In genomic region chr5:90067817-90068216, GRCm38 (mm10) we compare ENCODE assay signal across 19 mouse cellular contexts.
A peak's percentile ranks its signal among the peaks of the same experiment; 100 is the strongest.
DNase-seq lines count a peak whose midpoint lies in the region; ATAC-seq and TF ChIP-seq lines count a peak whose summit lies in the region.
"Had no signal": no experiment of that assay in that cellular context is flagged by ENCODE, and none has a peak within 500 bp of the region (broad histone marks: within the 10 kb centered on the region; RNA-seq: fewer than 3 reads in every experiment).

No protein-coding gene starts in this region.

- no peak overlapping the region for H3K4me2 ChIP-seq in forebrain, embryonic 12.5 days
- H3K4me2 ChIP-seq in kidney, postnatal 0 days (ENCODE audit: low read length) = no peak overlapping the region
- no peak overlapping the region for H3K4me2 ChIP-seq in lung, embryonic 16.5 days (ENCODE audit: low read depth, low read length)
- H3K4me2 ChIP-seq: heart, embryonic 11.5 days; heart, embryonic 15.5 days had no signal

- 63% methylated on average over 7 of the region's 7 CpGs for WGBS in forebrain, embryonic 12.5 days
- WGBS in forebrain, embryonic 10.5 days = 87% methylated on average over 7 of the region's 7 CpGs
- WGBS in kidney, postnatal 0 days = 65% methylated on average over 7 of the region's 7 CpGs
- 40% methylated on average over 7 of the region's 7 CpGs for WGBS in lung, embryonic 16.5 days

- no peaks in the 10 kb centered on the region for H3K9me3 ChIP-seq in forebrain, embryonic 12.5 days
- H3K9me3 ChIP-seq in forebrain, embryonic 10.5 days = no peaks in the 10 kb centered on the region
- H3K9me3 ChIP-seq in kidney, postnatal 0 days (replicated peaks; ENCODE audit: low read length) = no peaks in the 10 kb centered on the region
- no peaks in the 10 kb centered on the region for H3K9me3 ChIP-seq in lung, embryonic 16.5 days (ENCODE audit: control insufficient read depth, low read length)
- H3K9me3 ChIP-seq: embryonic facial prominence, embryonic 10.5 days; heart, embryonic 15.5 days; hindbrain, embryonic 10.5 days had no signal

- no peak for DNase-seq in forebrain, embryonic 10.5 days (ENCODE audit: extremely low spot score, low spot score)
- peak; percentile 3 for DNase-seq in kidney, postnatal 0 days (ENCODE audit: low spot score)
- DNase-seq in kidney, adult 9 months = no peak
- DNase-seq in lung, adult 18-20 months = no peak
- peak; percentile 92 for DNase-seq in brain, embryonic 14.5 days (ENCODE audit: low read depth)
- DNase-seq: adrenal gland, postnatal 10 days; cerebellum, adult 2 months; gastrocnemius, postnatal 14 days; heart, adult 2 months; heart, postnatal 14 days had no signal

- no peak for TF ChIP-seq CTCF in kidney, postnatal 0 days (IDR thresholded peaks at IDR 0.05; ENCODE audit: low read depth)
- no peak for TF ChIP-seq CTCF in brain, embryonic 14.5 days (IDR thresholded peaks at IDR 0.05; ENCODE audit: borderline replicate concordance, extremely low read depth, insufficient read depth, insufficient read length)

- no peaks in the 10 kb centered on the region for H3K4me1 ChIP-seq in forebrain, embryonic 12.5 days
- no peaks in the 10 kb centered on the region for H3K4me1 ChIP-seq in forebrain, embryonic 10.5 days
- no peaks in the 10 kb centered on the region for H3K4me1 ChIP-seq in kidney, postnatal 0 days (replicated peaks; ENCODE audit: insufficient read depth, low read length)
- peaks cover 6% of the 10 kb centered on the region; the same call in 1 of the 2 replicates for H3K4me1 ChIP-seq in lung, embryonic 16.5 days (replicated peaks; ENCODE audit: control insufficient read depth, insufficient read depth, low read length)
- H3K4me1 ChIP-seq: embryonic facial prominence, embryonic 10.5 days; hindbrain, embryonic 10.5 days had no signal

- no peak overlapping the region for H3K27ac ChIP-seq in forebrain, embryonic 12.5 days
- H3K27ac ChIP-seq in forebrain, embryonic 10.5 days = no peak overlapping the region
- H3K27ac ChIP-seq in kidney, postnatal 0 days = no peak overlapping the region
- no peak overlapping the region for H3K27ac ChIP-seq in lung, embryonic 16.5 days (ENCODE audit: low read length)
- H3K27ac ChIP-seq: embryonic facial prominence, embryonic 10.5 days; heart, adult 2 months; heart, embryonic 15.5 days; hindbrain, embryonic 10.5 days had no signal

- ATAC-seq in forebrain, embryonic 12.5 days (ENCODE audit: low FRiP score) = peak; percentile 54; the same call in 1 of the 2 replicates
- ATAC-seq in kidney, postnatal 0 days (replicated peaks; ENCODE audit: low FRiP score, low read depth) = no peak
- peak; percentile 90 for ATAC-seq in lung, embryonic 16.5 days (ENCODE audit: low read depth)
- no peak for ATAC-seq in monocyte, adult 5-6 weeks (replicated peaks; ENCODE audit: insufficient number of reproducible peaks, low FRiP score, low TSS enrichment, poor library complexity, severe bottlenecking)
- ATAC-seq: hindbrain, embryonic 16.5 days; inflammation-experienced regulatory T-cells, adult 6 months had no signal

- H3K4me3 ChIP-seq in forebrain, embryonic 12.5 days (replicated peaks) = no peak overlapping the region
- H3K4me3 ChIP-seq in forebrain, embryonic 10.5 days = no peak overlapping the region
- H3K4me3 ChIP-seq in kidney, postnatal 0 days (replicated peaks; ENCODE audit: low read depth, low read length) = no peak overlapping the region
- H3K4me3 ChIP-seq in lung, embryonic 16.5 days (ENCODE audit: low read length) = no peak overlapping the region
- H3K4me3 ChIP-seq: embryonic facial prominence, embryonic 10.5 days; heart, adult 2 months; heart, embryonic 15.5 days; hindbrain, embryonic 10.5 days had no signal

- H3K36me3 ChIP-seq in forebrain, embryonic 12.5 days (replicated peaks) = no peaks in the 10 kb centered on the region
- no peaks in the 10 kb centered on the region for H3K36me3 ChIP-seq in forebrain, embryonic 10.5 days (replicated peaks)
- no peaks in the 10 kb centered on the region for H3K36me3 ChIP-seq in kidney, postnatal 0 days (ENCODE audit: insufficient read depth, low read length)
- H3K36me3 ChIP-seq in lung, embryonic 16.5 days (ENCODE audit: control insufficient read depth, insufficient read depth, low read length) = no peaks in the 10 kb centered on the region
- H3K36me3 ChIP-seq: embryonic facial prominence, embryonic 10.5 days; heart, embryonic 15.5 days; hindbrain, embryonic 10.5 days had no signal

- no peak overlapping the region for H3K9ac ChIP-seq in forebrain, embryonic 12.5 days
- H3K9ac ChIP-seq in kidney, postnatal 0 days (ENCODE audit: low read depth, low read length) = no peak overlapping the region
- H3K9ac ChIP-seq in lung, embryonic 16.5 days (ENCODE audit: low read length) = no peak overlapping the region
- H3K9ac ChIP-seq: heart, embryonic 15.5 days had no signal

- no peaks in the 10 kb centered on the region for H3K27me3 ChIP-seq in forebrain, embryonic 12.5 days
- H3K27me3 ChIP-seq in forebrain, embryonic 10.5 days (ENCODE audit: poor library complexity, severe bottlenecking) = no peaks in the 10 kb centered on the region
- H3K27me3 ChIP-seq in kidney, postnatal 0 days (ENCODE audit: insufficient read depth, low read length) = no peaks in the 10 kb centered on the region
- no peaks in the 10 kb centered on the region for H3K27me3 ChIP-seq in lung, embryonic 16.5 days (ENCODE audit: control insufficient read depth, insufficient read depth, low read depth, low read length)
- H3K27me3 ChIP-seq: heart, embryonic 15.5 days had no signal

- no peak for TF ChIP-seq POLR2A in brain, embryonic 14.5 days (IDR thresholded peaks at IDR 0.05; ENCODE audit: borderline replicate concordance, extremely low read depth, insufficient read depth, insufficient read length, poor library complexity, severe bottlenecking)

Comparison
In these comparisons a context has a peak if more than half of its experiments do, and no peak if none do; other contexts are left out.
1. DNase-seq: peak in kidney, postnatal 0 days (single experiment) and brain, embryonic 14.5 days (single experiment); none in forebrain, embryonic 10.5 days (single experiment), kidney, adult 9 months (single experiment) and lung, adult 18-20 months (0 of 2).
2. ATAC-seq: peak in forebrain, embryonic 12.5 days (single experiment) and lung, embryonic 16.5 days (single experiment); none in kidney, postnatal 0 days (single experiment) and monocyte, adult 5-6 weeks (single experiment).